Mouse (Mus musculus) 3134 (cell line): ENCODE measurements around the gene Defa34.
"Not testable (repeated sequence)": the region's sequence is repeated elsewhere in the genome, so short reads cannot be mapped to it uniquely, and the experiment has no call there.

Experiments
- DNase-seq: peaks from one replicate; pipeline ENCODE4 v3.0.0-alpha.2; 2011; ENCODE audit warnings: low spot score; ENCODE audit not compliant: insufficient read length; ENCODE audit errors: extremely low read depth

The Defa34 gene

GRCm38 (mm10) chr8:21665497-21665896, at the start of gene Defa34:
Gene Defa34 (plus strand): TSS chr8:21665797.
- DNase-seq, result not testable (repeated sequence)

- DNase-seq, result not testable (repeated sequence)
Observed at GRCm38 (mm10) chr8:21617883-21618282, 47.7 kb upstream of the Defa34 start, which contains the start of gene Defa26. Gene Defa26 (plus strand): TSS chr8:21618183.

- not testable (repeated sequence) for DNase-seq
Observed at GRCm38 (mm10) chr8:21655480-21655879, 10.1 kb upstream of the Defa34 start, which contains the start of gene Defa17. Gene Defa17 (plus strand): TSS chr8:21655780.

- not testable (repeated sequence) for DNase-seq
Observed at GRCm38 (mm10) chr8:21703545-21703944, 37.9 kb downstream of the Defa34 start, which contains the start of gene AY761184. Gene AY761184 (minus strand): TSS chr8:21703645.
